Mouse (Mus musculus): ENCODE data around the gene Slc35a3. TPM values are rescaled to one million over a fixed set of nuclear protein-coding genes. Genes with fewer than 3 reads are reported as not detected.
"Not testable (repeated sequence)": the region's sequence is repeated elsewhere in the genome, so short reads cannot be mapped to it uniquely, and the experiment has no call there.

The Slc35a3 gene
- total RNA-seq (2018; cell fraction: chromatin; rRNA removed) = 10 to 100 TPM; 29.2 to 90.7 (median 61.6) TPM
- 10 to 100 TPM; 19.2 to 35.4 (median 26.4) TPM for total RNA-seq (2018; cell fraction: cytosol; rRNA removed)
- 10 to 100 TPM; 30.9 to 81.9 (median 49.6) TPM for total RNA-seq (2018; cell fraction: nucleus; rRNA removed)
- 17.7 to 27.8 TPM (median 21.7 TPM) in 3 replicates for polyA plus RNA-seq (2018)

DNA sequence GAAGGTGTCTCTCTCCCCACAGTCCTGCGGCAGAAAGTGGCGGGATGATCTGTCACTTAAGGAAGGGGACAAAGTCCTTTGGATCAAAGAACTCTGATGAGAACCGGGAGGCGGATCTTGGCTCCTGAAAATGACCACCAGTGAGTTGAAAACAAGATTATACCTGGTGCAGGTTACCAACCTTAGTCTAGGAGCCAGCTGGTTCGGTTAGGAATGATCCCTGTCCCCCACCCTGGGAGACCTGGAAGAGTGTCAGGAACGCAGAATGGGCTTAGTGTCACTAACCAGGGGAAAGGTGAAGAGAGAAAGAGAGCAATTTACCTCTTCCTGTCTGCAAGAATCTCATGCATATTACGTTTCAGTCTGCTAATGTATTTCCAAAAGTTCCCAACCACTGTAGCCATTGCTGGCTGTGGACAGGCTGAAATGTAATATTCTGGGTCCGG lies at the start of gene Slc35a3:
Gene Slc35a3, minus strand, starts transcription at position 396 of the 446 bp plus-strand sequence.
- peaks cover 43% of the 10 kb centered on the region for H3K79me2 ChIP-seq (ENCODE audit: inconsistent target)
- WGBS (ENCODE audit: missing documents) = 8% methylated on average over 8 of the region's 8 CpGs
- 0 out of 2 replicates have a peak within 1 kb of the TSS, but pooled peaks have one; percentile 15 for H3K27ac ChIP-seq
- H3K4me3 ChIP-seq (ENCODE audit: inconsistent target) = peak within 1 kb of the TSS; percentile 69
- no peaks in the 10 kb centered on the region for H3K36me3 ChIP-seq (ENCODE audit: inconsistent target)

DNA sequence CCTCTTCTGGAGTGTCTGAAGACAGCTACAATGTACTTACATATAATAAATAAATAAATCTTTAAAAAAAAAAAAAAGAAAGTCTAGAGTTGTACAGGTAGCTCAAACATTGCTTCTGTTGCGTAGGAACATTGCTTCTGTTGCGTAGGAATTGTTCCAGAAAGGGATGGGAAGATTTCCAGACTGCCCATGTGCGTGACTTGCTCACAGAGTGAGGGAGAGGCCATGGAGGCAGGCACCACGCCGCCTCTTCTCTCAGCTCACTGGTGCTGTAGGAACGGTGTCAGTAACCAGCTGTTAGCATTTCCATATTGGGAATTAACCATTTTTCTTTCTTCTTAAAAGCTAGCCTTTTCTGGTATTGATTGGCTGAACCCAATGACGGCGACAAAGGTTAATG lies 40.2 kb upstream of the Slc35a3 start:
- peaks cover 40% of the 10 kb centered on the region for H3K36me3 ChIP-seq (ENCODE audit: inconsistent target)
- WGBS (ENCODE audit: missing documents) = 96% methylated on average over 8 of the region's 8 CpGs
- no peaks in the 10 kb centered on the region for H3K79me2 ChIP-seq (ENCODE audit: inconsistent target)
- H3K27ac ChIP-seq = no peak overlapping the region
- no peak overlapping the region for H3K4me3 ChIP-seq (ENCODE audit: inconsistent target)

DNA sequence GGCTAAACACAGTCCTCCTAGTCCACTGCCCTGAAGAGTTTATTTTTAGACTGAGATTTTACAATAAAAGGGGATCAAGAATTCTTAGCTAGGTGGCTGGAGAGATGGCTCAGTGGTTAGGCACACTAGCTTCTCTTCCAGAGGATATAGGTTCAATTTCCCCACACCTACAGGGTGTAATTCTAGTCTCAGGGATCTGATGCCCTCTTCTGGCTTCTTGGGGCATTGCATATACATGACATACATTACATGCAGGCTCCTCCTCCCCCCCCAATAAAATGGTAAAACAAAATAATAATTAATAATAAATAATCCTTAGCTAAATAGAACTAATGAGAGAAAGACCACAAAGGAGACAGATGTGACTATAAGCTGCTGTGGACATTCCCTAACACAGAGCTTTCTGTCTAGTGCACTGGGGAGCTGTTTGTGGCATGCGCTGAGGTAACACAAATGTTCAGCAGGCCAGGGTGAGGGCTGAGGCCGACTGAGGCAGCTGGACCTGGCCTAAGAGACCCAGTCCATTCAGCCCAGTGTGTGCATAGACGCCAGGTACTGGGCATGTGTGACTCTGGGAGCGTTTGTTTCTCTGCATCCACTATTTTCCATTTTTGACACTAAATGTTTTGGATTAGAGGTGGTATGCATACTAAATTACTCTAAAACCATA lies 38.7 kb upstream of the Slc35a3 start:
- WGBS (ENCODE audit: missing documents) = 86% methylated on average over 4 of the region's 4 CpGs
- H3K4me3 ChIP-seq (ENCODE audit: inconsistent target) = no peak overlapping the region
- no peak overlapping the region for H3K27ac ChIP-seq
- H3K79me2 ChIP-seq (ENCODE audit: inconsistent target) = no peaks in the 10 kb centered on the region
- peaks cover 32% of the 10 kb centered on the region for H3K36me3 ChIP-seq (ENCODE audit: inconsistent target)

DNA sequence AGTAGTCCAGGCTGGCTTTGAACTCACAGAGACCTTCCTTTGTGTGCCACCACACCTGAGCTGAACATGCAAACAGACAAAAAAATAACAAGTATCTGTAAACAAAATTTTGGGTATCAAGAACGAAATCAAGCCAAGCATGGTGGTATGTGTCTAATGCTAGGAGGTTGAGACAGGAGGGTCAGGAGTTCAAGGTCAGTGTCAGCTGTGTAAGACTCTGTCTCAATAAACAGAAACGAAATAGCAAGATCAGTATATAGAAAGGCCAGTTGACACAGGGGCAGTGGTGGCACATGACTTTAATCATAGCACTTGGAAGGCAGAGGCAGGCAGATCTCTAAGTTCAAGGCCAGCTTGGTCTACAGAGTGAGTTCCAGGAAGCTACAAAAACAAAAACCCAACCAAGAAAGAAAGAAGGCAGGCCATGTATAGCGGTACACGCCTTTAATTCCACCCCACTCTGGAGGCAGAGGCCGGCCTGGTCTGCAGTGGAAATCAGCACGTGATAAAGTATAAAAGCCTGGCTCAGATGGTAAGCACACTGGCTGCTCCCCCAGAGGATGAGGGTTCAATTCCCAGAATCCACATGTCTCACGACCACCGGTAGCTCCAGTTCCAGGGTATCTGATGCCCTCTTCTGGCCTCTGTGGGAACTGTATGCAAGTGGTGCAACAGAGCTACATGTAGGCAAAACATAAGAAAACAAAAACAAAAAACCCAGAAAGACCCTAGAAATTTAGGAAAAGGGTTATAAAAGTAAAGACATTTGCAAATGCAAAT lies 36.0 kb upstream of the Slc35a3 start:
- Histone ChIP-seq H3K36me3 (ENCODE audit: inconsistent target) (peaks cover 38% of the 10 kb centered on the region), H3K27ac (no peak overlapping the region), H3K4me3 (ENCODE audit: inconsistent target) (no peak overlapping the region), H3K79me2 (ENCODE audit: inconsistent target) (no peaks in the 10 kb centered on the region)
- WGBS (ENCODE audit: missing documents) = 76% methylated on average over 8 of the region's 8 CpGs

DNA sequence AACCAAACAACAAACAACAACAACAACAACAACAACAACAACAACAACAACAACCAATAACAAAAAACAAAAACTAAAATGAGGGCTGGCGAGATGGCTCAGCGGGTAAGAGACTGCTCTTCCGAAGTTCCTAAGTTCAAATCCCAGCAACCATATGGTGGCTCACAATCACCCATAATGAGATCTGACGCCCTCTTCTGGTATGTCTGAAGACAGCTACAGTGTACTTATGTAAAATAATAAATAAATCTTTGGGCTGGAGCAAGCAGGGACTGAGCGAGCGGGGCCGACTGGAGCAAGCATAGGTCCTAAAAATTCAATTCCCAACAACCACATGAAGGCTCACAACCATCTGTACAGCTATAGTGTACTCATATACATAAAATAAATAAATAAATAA lies 35.0 kb upstream of the Slc35a3 start:
- 93% methylated on average over 5 of the region's 7 CpGs for WGBS (ENCODE audit: missing documents)
- H3K36me3 ChIP-seq (ENCODE audit: inconsistent target) = peaks cover 30% of the 10 kb centered on the region; the same call in 1 of the 2 replicates
- H3K27ac ChIP-seq; H3K79me2 ChIP-seq (ENCODE audit: inconsistent target); H3K4me3 ChIP-seq (ENCODE audit: inconsistent target): not testable (repeated sequence)

DNA sequence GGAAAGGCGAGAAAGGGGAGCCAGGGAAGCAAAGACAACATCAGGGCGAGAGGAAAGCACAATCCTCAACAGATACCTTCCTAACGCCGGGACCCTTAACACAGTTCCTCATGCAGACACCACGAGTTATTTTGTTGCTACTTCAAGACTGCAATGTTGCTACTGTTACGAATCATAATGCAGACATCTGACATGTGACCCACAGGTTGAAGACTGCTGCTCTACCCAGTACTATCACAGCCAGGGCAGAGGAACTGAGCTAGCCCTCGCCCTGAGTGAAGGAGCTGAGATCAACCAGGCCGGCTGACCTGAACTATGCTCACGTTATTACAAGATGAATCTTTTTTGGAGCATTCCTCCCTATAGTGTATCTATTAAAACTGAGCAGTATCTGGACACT lies 28.3 kb upstream of the Slc35a3 start:
- WGBS (ENCODE audit: missing documents) = 85% methylated on average over 9 of the region's 9 CpGs
- Histone ChIP-seq H3K36me3 (ENCODE audit: inconsistent target) (peaks cover 19% of the 10 kb centered on the region; the same call in 1 of the 2 replicates), H3K27ac (no peak overlapping the region), H3K79me2 (ENCODE audit: inconsistent target) (no peaks in the 10 kb centered on the region), H3K4me3 (ENCODE audit: inconsistent target) (no peak overlapping the region)

DNA sequence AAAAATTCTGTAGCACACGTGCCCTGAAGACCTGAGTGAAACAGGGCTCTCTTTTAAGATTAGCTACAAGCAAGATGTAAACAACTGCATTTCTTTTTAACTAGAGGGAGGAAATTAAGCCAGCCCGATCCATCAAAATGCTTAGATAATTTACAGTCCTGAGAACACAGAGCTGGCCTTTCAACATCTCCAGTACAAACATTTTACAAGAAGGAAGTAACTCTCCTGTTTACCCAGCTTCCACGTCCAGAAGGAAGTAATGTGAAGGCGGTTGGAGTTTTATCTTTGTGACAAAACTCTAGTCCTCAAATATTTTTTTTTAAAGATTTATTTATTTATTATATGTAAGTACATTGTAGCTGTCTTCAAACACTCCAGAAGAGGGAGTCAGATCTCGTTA lies 27.5 kb upstream of the Slc35a3 start:
- Histone ChIP-seq H3K36me3 (ENCODE audit: inconsistent target) (peaks cover 11% of the 10 kb centered on the region; the same call in 1 of the 2 replicates), H3K27ac (no peak overlapping the region), H3K4me3 (ENCODE audit: inconsistent target) (no peak overlapping the region), H3K79me2 (ENCODE audit: inconsistent target) (no peaks in the 10 kb centered on the region)
- 43% methylated on average over 4 of the region's 5 CpGs for WGBS (ENCODE audit: missing documents)

DNA sequence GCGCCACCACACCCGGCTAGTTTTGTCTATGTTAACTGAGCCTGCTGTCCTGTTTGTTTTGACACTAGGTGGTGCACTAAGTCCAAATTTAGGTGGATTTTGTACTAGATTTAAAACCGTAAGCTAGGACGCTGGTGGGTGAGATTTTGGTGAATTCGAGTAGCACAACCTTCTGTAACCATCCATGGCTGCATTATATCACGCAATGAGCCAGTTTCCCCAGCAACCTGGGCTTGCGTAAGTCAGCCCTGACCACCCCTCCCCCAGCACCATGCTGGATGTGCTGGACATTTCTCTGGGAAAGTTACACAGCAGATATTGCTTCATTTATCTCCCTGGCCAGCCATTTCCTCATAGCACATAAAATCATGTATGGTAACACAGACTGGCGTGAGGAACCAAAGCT lies 24.7 kb upstream of the Slc35a3 start:
- no peak overlapping the region for H3K4me3 ChIP-seq (ENCODE audit: inconsistent target)
- no peaks in the 10 kb centered on the region for H3K36me3 ChIP-seq (ENCODE audit: inconsistent target)
- no peak overlapping the region for H3K27ac ChIP-seq
- WGBS (ENCODE audit: missing documents) = 54% methylated on average over 8 of the region's 8 CpGs
- H3K79me2 ChIP-seq (ENCODE audit: inconsistent target) = no peaks in the 10 kb centered on the region

DNA sequence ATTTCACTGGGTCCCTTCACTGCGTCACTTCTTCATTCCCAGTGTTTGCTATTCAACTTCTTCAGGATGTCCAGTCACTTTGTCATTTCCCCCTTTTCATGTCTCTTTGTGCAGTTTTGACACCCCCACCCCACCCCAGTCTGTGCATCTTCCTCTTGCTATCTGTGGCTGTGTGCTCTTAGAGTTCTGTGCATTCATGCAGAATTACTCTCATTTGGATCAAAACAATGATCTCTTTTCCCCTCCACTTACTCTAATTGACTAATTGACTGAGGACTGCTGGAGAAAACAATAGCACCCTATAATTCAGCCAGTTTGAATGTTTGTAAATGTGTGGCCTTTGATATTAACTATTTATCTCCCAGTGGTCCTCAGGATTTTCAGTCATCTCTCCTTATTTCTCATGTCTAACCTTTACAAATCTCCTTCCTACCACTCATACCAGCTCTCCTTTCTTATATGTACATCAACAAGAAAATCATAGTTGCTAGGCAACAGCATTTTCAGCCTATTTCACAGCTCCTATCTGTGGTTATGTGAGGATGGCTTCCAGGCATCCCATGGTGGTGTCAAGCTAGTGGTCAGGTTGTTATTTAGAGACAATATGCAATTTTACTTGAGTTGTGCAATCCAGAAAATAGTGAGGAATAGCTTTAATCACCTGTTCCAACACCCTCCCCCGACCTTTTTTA lies 17.0 kb upstream of the Slc35a3 start:
- Histone ChIP-seq H3K4me3 (ENCODE audit: inconsistent target) (no peak overlapping the region), H3K27ac (no peak overlapping the region), H3K79me2 (ENCODE audit: inconsistent target) (no peaks in the 10 kb centered on the region), H3K36me3 (ENCODE audit: inconsistent target) (no peaks in the 10 kb centered on the region)
- 66% methylated on average over 2 of the region's 2 CpGs for WGBS (ENCODE audit: missing documents)

DNA sequence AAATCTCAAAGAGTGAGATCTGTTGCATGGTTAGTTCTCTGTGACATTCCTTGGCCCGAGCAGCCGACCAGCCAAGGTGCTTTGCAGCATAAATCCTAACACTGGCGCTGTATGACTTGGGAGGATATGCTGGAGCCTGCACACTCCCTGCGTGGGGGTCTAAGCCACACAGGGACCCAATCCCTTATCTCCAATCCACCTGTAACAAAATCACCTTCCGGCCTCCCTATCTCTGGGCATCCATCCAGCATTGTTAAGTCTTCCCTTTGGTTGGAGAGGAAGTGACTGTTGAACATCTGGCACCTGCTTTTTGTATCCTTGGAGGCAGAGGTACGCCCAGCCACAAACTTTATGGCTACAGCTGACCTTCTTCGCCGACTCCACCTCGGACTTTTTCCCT lies 14.2 kb upstream of the Slc35a3 start:
- WGBS (ENCODE audit: missing documents) = 37% methylated on average over 9 of the region's 9 CpGs
- no peaks in the 10 kb centered on the region for H3K79me2 ChIP-seq (ENCODE audit: inconsistent target)
- H3K4me3 ChIP-seq (ENCODE audit: inconsistent target) = no peak overlapping the region
- no peaks in the 10 kb centered on the region for H3K36me3 ChIP-seq (ENCODE audit: inconsistent target)
- no peak overlapping the region for H3K27ac ChIP-seq

DNA sequence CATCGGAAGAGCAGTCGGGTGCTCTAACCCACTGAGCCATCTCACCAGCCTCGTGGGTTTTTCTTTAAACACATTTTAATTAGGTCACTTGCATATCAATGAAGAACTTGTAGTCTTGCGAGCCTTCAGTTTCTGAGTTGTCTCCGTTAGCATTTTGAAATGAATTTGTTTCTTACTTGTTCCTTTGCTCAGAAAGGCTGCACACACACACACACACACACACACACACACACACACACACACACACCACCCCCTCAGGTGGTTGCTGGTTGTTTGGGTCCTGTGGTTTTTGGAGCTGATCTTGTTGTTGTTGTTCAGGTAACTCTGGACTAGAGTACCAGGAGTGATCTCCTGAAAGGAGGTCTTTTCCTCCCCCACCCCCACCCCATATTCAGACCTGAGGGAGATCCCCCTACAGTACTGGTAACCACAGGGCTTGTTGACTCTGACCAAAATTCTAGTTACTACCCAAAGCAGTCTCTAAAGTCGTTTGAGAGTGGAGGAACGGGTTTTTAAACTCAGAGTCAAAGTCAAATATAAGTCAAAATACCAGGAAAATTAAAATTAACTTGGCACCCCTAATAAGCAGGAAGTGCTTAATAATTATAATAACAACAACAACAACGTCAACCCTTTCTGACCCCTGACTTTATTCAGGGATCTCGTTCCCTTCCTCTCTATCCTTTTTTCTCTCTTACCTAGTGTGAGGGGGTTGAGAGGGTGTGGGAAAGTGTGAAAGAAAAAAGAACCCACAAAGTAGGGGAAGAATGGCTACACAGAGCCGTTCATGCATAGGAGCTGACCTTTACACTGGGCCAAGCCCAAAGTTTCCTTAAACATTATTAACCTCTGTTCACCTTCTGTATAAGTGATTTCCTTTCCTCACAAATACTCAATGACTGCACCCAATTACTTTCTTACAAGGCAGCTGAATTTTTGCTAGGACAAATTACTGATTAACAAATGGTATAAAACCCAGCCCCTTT lies 11.2 kb upstream of the Slc35a3 start:
- Histone ChIP-seq H3K36me3 (ENCODE audit: inconsistent target) (no peaks in the 10 kb centered on the region), H3K4me3 (ENCODE audit: inconsistent target) (no peak overlapping the region), H3K79me2 (ENCODE audit: inconsistent target) (no peaks in the 10 kb centered on the region), H3K27ac (no peak overlapping the region)
- WGBS (ENCODE audit: missing documents) = 82% methylated on average over 10 of the region's 10 CpGs

DNA sequence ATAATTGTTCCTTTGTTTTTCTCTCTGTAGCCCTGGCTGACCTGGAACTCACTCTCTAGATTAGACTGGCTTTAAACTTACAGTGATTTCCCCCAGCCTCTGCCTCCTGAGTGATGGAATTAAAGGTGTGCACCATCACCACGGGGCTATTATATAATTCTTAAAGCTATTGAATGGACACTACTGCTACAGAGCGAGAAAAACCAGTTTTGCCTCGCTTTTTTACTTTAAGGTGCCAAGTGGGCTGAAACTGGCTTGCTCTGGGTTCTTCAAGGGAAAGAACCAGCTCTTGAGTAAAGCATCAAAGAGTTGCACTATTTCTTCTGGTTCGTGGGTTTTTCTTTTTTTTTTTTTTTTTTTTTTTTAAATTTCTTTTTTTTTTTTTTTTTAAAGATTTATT lies 10.3 kb upstream of the Slc35a3 start:
- Histone ChIP-seq H3K4me3 (ENCODE audit: inconsistent target) (no peak overlapping the region), H3K36me3 (ENCODE audit: inconsistent target) (no peaks in the 10 kb centered on the region)
- 78% methylated on average over 3 of the region's 4 CpGs for WGBS (ENCODE audit: missing documents)

DNA sequence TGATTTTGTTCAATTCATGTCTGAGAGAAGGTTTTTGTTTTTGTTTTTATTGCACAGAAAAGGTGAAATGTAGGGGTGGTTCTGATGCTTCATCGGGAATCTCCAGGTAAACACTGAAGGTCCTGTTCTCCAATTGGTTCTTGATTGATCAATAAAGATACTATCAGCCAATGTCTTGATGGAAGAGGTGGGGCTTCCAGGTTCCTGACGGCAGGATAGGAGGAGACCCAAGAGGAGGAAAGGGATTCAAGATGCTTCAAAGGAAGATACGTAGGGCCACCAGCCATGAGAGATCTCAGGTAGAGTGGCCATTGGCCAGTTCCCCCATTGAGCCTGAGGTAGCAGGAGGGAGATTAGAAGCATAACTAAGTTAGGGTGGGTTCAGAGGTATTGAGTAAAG lies 6.3 kb upstream of the Slc35a3 start:
- WGBS (ENCODE audit: missing documents) = 89% methylated on average over 3 of the region's 3 CpGs
- H3K27ac ChIP-seq = no peak overlapping the region
- H3K36me3 ChIP-seq (ENCODE audit: inconsistent target) = no peaks in the 10 kb centered on the region
- H3K79me2 ChIP-seq (ENCODE audit: inconsistent target) = no peaks in the 10 kb centered on the region
- no peak overlapping the region for H3K4me3 ChIP-seq (ENCODE audit: inconsistent target)

More for the DNA sequence above, 10.3 kb upstream of the Slc35a3 start:
- Histone ChIP-seq H3K27ac (no peak overlapping the region), H3K79me2 (ENCODE audit: inconsistent target) (no peaks in the 10 kb centered on the region)

DNA sequence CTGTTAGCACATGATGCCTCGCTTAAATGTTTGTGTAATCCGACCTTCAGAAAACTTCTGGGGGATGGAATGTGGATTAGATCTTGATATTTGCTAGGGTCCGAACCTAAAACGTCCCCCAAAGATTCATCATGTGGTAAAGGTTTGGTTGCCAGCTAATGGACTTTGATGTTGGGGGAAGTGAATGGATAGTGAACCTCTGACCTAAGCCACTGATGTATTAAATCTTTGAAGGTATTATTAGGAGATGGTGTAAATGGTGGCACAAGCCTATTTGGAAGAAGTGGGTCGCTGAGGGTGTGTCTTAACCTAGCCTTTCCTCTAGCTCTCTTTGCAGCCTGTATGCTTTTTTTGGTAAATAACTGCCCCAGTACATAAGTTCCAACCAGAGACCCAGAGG lies 400 bp upstream of the Slc35a3 start:
- Histone ChIP-seq H3K4me3 (ENCODE audit: inconsistent target) (peak overlapping the region; percentile 69), H3K36me3 (ENCODE audit: inconsistent target) (no peaks in the 10 kb centered on the region), H3K79me2 (ENCODE audit: inconsistent target) (peaks cover 38% of the 10 kb centered on the region), H3K27ac (no peak overlapping the region)
- WGBS (ENCODE audit: missing documents) = 40% methylated on average over 5 of the region's 5 CpGs
